Mouse (Mus musculus) lung, postnatal 25 days (tissue): ENCODE results near the gene Acbd5.
"Not testable (repeated sequence)": the region's sequence is repeated elsewhere in the genome, so short reads cannot be mapped to it uniquely, and the experiment has no call there.

ENCODE experiments used
- DNase-seq: peaks from one replicate; pipeline ENCODE4 v3.0.0; 2022; ENCODE audit warnings: low spot score

The Acbd5 gene

GRCm38 (mm10) chr2:23067552-23068369 lies at the start of gene Acbd5:
Gene Acbd5, plus strand, starts transcription at chr2:23068167.
- peak; percentile 98 for DNase-seq

- no peak for DNase-seq
These were observed 48.8 kb upstream of the Acbd5 start for GRCm38 (mm10) chr2:23019170-23019569.

GRCm38 (mm10) chr2:23021320-23021719 lies 46.6 kb upstream of the Acbd5 start:
- DNase-seq: no peak

- peak; percentile 41 for DNase-seq
These were observed 46.2 kb upstream of the Acbd5 start for GRCm38 (mm10) chr2:23021721-23022120.

- DNase-seq: no peak
These were observed 44.9 kb upstream of the Acbd5 start for GRCm38 (mm10) chr2:23023023-23023422.

- DNase-seq: peak; percentile 8
These were observed 44.2 kb upstream of the Acbd5 start for GRCm38 (mm10) chr2:23023714-23024282.

GRCm38 (mm10) chr2:23026379-23026778 lies 41.6 kb upstream of the Acbd5 start:
- DNase-seq: no peak

- DNase-seq: no peak
These were observed 39.1 kb upstream of the Acbd5 start for GRCm38 (mm10) chr2:23028826-23029225.

GRCm38 (mm10) chr2:23030631-23031030 lies 37.3 kb upstream of the Acbd5 start:
- no peak for DNase-seq

GRCm38 (mm10) chr2:23034692-23035435 lies 33.1 kb upstream of the Acbd5 start:
- peak; percentile 53 for DNase-seq

- DNase-seq: no peak
These were observed 32.5 kb upstream of the Acbd5 start for GRCm38 (mm10) chr2:23035467-23035866.

GRCm38 (mm10) chr2:23039082-23040000 lies 28.6 kb upstream of the Acbd5 start:
- peak; percentile 50 for DNase-seq

- DNase-seq: peak; percentile 97
These were observed 27.8 kb upstream of the Acbd5 start, which contains the start of gene Abi1 for GRCm38 (mm10) chr2:23040001-23040646. Gene Abi1, minus strand, starts transcription at chr2:23040241.

- DNase-seq: not testable (repeated sequence)
These were observed 27.3 kb upstream of the Acbd5 start for GRCm38 (mm10) chr2:23040690-23041089.

- DNase-seq: peak; percentile 55
These were observed 26.5 kb upstream of the Acbd5 start for GRCm38 (mm10) chr2:23041457-23041856.

GRCm38 (mm10) chr2:23042189-23042588 lies 25.8 kb upstream of the Acbd5 start:
- no peak for DNase-seq

GRCm38 (mm10) chr2:23045703-23046102 lies 22.3 kb upstream of the Acbd5 start:
- no peak for DNase-seq

- no peak for DNase-seq
These were observed 20.0 kb upstream of the Acbd5 start for GRCm38 (mm10) chr2:23048006-23048405.

GRCm38 (mm10) chr2:23051890-23052289 lies 16.1 kb upstream of the Acbd5 start:
- no peak for DNase-seq

- DNase-seq: peak; percentile 43
These were observed 15.4 kb upstream of the Acbd5 start for GRCm38 (mm10) chr2:23052523-23052922.

GRCm38 (mm10) chr2:23068370-23068737 lies 387 bp downstream of the Acbd5 start:
- DNase-seq: no peak
